Mouse (Mus musculus) liver, adult 2 months (tissue): ENCODE data around the gene Syne3.

Source experiments
- CTCF ChIP-seq: fragments of 200-500 bp; IDR thresholded peaks from 2 replicates; pipeline ENCODE4 v1.5.1; 2011; ENCODE audit warnings: low read depth, low read length, control low read depth
- POLR2A ChIP-seq: fragments of 200-500 bp; IDR thresholded peaks from 2 replicates; pipeline ENCODE4 v1.6.1; 2011; ENCODE audit warnings: low read length, control low read depth; ENCODE audit not compliant: insufficient read depth; ENCODE audit errors: extremely low read depth

DNA sequence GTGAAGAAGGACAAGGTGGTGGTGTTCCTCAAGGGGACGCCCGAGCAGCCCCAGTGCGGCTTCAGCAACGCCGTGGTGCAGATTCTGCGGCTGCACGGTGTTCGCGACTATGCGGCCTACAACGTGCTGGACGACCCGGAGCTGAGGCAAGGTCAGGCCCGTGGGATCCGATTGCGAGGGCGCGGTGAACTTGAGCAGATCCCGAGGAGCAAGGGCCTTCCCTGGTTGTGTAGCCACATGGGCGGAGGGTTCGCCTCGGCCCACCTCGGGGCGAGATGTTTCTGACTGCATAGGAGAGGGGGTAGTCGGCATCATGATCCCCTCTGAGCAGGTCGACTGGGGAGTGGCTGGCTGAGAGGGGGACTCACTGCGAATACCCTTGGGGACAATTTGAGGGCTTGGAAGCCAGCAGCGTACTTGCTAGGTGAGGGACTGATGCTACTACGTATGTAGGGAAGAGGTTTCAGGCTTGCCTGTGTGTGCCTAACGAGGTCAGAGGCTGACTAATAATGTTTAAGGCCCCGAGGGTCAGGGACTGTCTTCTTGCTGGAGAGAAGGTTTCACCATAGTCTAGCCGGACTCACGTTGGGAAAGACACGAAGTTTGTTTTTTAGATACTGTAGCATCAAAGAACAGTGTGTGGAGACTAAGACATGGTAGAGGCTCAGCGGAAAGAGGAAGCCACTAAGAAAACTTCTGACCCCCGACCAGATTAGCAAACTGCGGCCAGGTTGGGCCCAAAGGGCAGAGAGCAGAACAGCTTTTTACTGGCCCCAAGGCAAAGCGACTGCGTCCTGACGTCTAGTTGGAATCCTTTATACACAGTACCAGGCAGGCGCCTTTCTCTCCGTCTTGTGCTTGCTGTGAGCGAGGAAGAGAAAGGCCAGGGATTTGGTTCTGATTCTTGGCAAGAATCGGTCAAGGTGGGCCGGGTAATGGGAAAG, 23.5 kb upstream of the Syne3 start:
- no peak for TF ChIP-seq POLR2A
- no peak for TF ChIP-seq CTCF
